Mouse (Mus musculus): ENCODE data around the gene 6820408C15Rik. TPM values are rescaled to one million over a fixed set of nuclear protein-coding genes. Genes with fewer than 3 reads are reported as not detected.
A peak's percentile ranks its signal among the peaks of the same experiment; 100 is the strongest.

6820408C15Rik gene
- polyA plus RNA-seq, 1 experiment from 2014 or later = 0.12 TPM

- no peak overlapping the region for H3K4me3 ChIP-seq (ENCODE audit: low read depth, low read length)
- H3K9ac ChIP-seq (ENCODE audit: low read depth, low read length) = no peak overlapping the region
- 16% methylated on average over 3 of the region's 3 CpGs for WGBS (ENCODE audit: insufficient replicate concordance)
- ATAC-seq (ENCODE audit: low read depth) = no peak
- H3K9me3 ChIP-seq (replicated peaks; ENCODE audit: control insufficient read depth, low read length) = no peaks in the 10 kb centered on the region
- peaks cover 24% of the 10 kb centered on the region for H3K4me1 ChIP-seq (ENCODE audit: control insufficient read depth, low read depth, low read length)
- no peaks in the 10 kb centered on the region for H3K27me3 ChIP-seq (ENCODE audit: control insufficient read depth, insufficient read depth, low read depth, low read length)
- no peak overlapping the region for H3K4me2 ChIP-seq (ENCODE audit: low read depth, low read length)
- H3K27ac ChIP-seq (ENCODE audit: low read length) = no peak overlapping the region
- H3K36me3 ChIP-seq (ENCODE audit: control insufficient read depth, insufficient read depth) = no peaks in the 10 kb centered on the region
Observed at GRCm38 (mm10) chr2:152392786-152393185, 22.6 kb upstream of the 6820408C15Rik start.

- no peak overlapping the region for H3K4me2 ChIP-seq (ENCODE audit: low read depth, low read length)
Observed at GRCm38 (mm10) chr2:152393225-152394017, 22.0 kb upstream of the 6820408C15Rik start.

GRCm38 (mm10) chr2:152395271-152395920, 20.0 kb upstream of the 6820408C15Rik start:
- ATAC-seq (ENCODE audit: low read depth) = no peak

More at GRCm38 (mm10) chr2:152393225-152394017, 22.0 kb upstream of the 6820408C15Rik start:
- no peak overlapping the region for H3K9ac ChIP-seq (ENCODE audit: low read depth, low read length)
- no peaks in the 10 kb centered on the region for H3K36me3 ChIP-seq (ENCODE audit: control insufficient read depth, insufficient read depth)
- no peak overlapping the region for H3K27ac ChIP-seq (ENCODE audit: low read length)
- 59% methylated on average over 9 of the region's 9 CpGs for WGBS (ENCODE audit: insufficient replicate concordance)
- H3K9me3 ChIP-seq (replicated peaks; ENCODE audit: control insufficient read depth, low read length) = no peaks in the 10 kb centered on the region
- H3K4me3 ChIP-seq (ENCODE audit: low read depth, low read length) = no peak overlapping the region
- no peaks in the 10 kb centered on the region for H3K27me3 ChIP-seq (ENCODE audit: control insufficient read depth, insufficient read depth, low read depth, low read length)
- ATAC-seq (ENCODE audit: low read depth) = no peak
- peaks cover 28% of the 10 kb centered on the region for H3K4me1 ChIP-seq (ENCODE audit: control insufficient read depth, low read depth, low read length)

GRCm38 (mm10) chr2:152396110-152397003, 19.0 kb upstream of the 6820408C15Rik start:
- Histone ChIP-seq H3K36me3 (ENCODE audit: control insufficient read depth, insufficient read depth) (no peaks in the 10 kb centered on the region), H3K27ac (ENCODE audit: low read length) (peak overlapping the region; percentile 93), H3K9me3 (replicated peaks; ENCODE audit: control insufficient read depth, low read length) (no peaks in the 10 kb centered on the region), H3K4me2 (ENCODE audit: low read depth, low read length) (peak overlapping the region; percentile 90), H3K4me3 (ENCODE audit: low read depth, low read length) (peak overlapping the region; percentile 79), H3K4me1 (ENCODE audit: control insufficient read depth, low read depth, low read length) (peaks cover 42% of the 10 kb centered on the region), H3K9ac (ENCODE audit: low read depth, low read length) (peak overlapping the region; percentile 83), H3K27me3 (ENCODE audit: control insufficient read depth, insufficient read depth, low read depth, low read length) (no peaks in the 10 kb centered on the region)
- peak; percentile 47 for ATAC-seq (ENCODE audit: low read depth)
- under 1% methylated on average over 45 of the region's 46 CpGs for WGBS (ENCODE audit: insufficient replicate concordance)

More at GRCm38 (mm10) chr2:152395271-152395920, 20.0 kb upstream of the 6820408C15Rik start:
- H3K27ac ChIP-seq (ENCODE audit: low read length) = no peak overlapping the region
- no peaks in the 10 kb centered on the region for H3K27me3 ChIP-seq (ENCODE audit: control insufficient read depth, insufficient read depth, low read depth, low read length)
- H3K4me3 ChIP-seq (ENCODE audit: low read depth, low read length) = peak overlapping the region; percentile 79
- H3K4me2 ChIP-seq (ENCODE audit: low read depth, low read length) = peak overlapping the region; percentile 90
- no peak overlapping the region for H3K9ac ChIP-seq (ENCODE audit: low read depth, low read length)
- H3K4me1 ChIP-seq (ENCODE audit: control insufficient read depth, low read depth, low read length) = peaks cover 42% of the 10 kb centered on the region
- WGBS (ENCODE audit: insufficient replicate concordance) = 25% methylated on average over 12 of the region's 13 CpGs
- no peaks in the 10 kb centered on the region for H3K36me3 ChIP-seq (ENCODE audit: control insufficient read depth, insufficient read depth)
- H3K9me3 ChIP-seq (replicated peaks; ENCODE audit: control insufficient read depth, low read length) = no peaks in the 10 kb centered on the region

GRCm38 (mm10) chr2:152397004-152397589, 18.3 kb upstream of the 6820408C15Rik start:
- WGBS (ENCODE audit: insufficient replicate concordance) = under 1% methylated on average over 66 of the region's 77 CpGs
- Histone ChIP-seq H3K9ac (ENCODE audit: low read depth, low read length) (peak overlapping the region; percentile 83), H3K27me3 (ENCODE audit: control insufficient read depth, insufficient read depth, low read depth, low read length) (no peaks in the 10 kb centered on the region), H3K36me3 (ENCODE audit: control insufficient read depth, insufficient read depth) (no peaks in the 10 kb centered on the region), H3K4me1 (ENCODE audit: control insufficient read depth, low read depth, low read length) (peaks cover 42% of the 10 kb centered on the region), H3K27ac (ENCODE audit: low read length) (peak overlapping the region; percentile 93), H3K4me2 (ENCODE audit: low read depth, low read length) (peak overlapping the region; percentile 90), H3K4me3 (ENCODE audit: low read depth, low read length) (peak overlapping the region; percentile 79), H3K9me3 (replicated peaks; ENCODE audit: control insufficient read depth, low read length) (no peaks in the 10 kb centered on the region)
- peak; percentile 10; the same call in 1 of the 2 replicates for ATAC-seq (ENCODE audit: low read depth)

GRCm38 (mm10) chr2:152397680-152398435, 17.5 kb upstream of the 6820408C15Rik start, which contains the start of gene Sox12:
Sox12 (minus strand) TSS chr2:152398063.
- Histone ChIP-seq H3K4me3 (ENCODE audit: low read depth, low read length) (peak within 1 kb of the TSS; percentile 79), H3K4me1 (ENCODE audit: control insufficient read depth, low read depth, low read length) (peaks cover 42% of the 10 kb centered on the region), H3K9ac (ENCODE audit: low read depth, low read length) (peak within 1 kb of the TSS; percentile 83), H3K27me3 (ENCODE audit: control insufficient read depth, insufficient read depth, low read depth, low read length) (no peaks in the 10 kb centered on the region), H3K4me2 (ENCODE audit: low read depth, low read length) (peak within 1 kb of the TSS; percentile 90), H3K36me3 (ENCODE audit: control insufficient read depth, insufficient read depth) (no peaks in the 10 kb centered on the region), H3K27ac (ENCODE audit: low read length) (peak within 1 kb of the TSS; percentile 93), H3K9me3 (replicated peaks; ENCODE audit: control insufficient read depth, low read length) (no peaks in the 10 kb centered on the region)
- peak; percentile 66 for ATAC-seq (ENCODE audit: low read depth)
- WGBS (ENCODE audit: insufficient replicate concordance) = 0% methylated on average over 83 of the region's 104 CpGs

GRCm38 (mm10) chr2:152398691-152399090, 16.7 kb upstream of the 6820408C15Rik start:
- Histone ChIP-seq H3K4me2 (ENCODE audit: low read depth, low read length) (peak overlapping the region; percentile 90), H3K4me3 (ENCODE audit: low read depth, low read length) (peak overlapping the region; percentile 79), H3K4me1 (ENCODE audit: control insufficient read depth, low read depth, low read length) (peaks cover 42% of the 10 kb centered on the region), H3K9me3 (replicated peaks; ENCODE audit: control insufficient read depth, low read length) (no peaks in the 10 kb centered on the region), H3K27me3 (ENCODE audit: control insufficient read depth, insufficient read depth, low read depth, low read length) (no peaks in the 10 kb centered on the region), H3K9ac (ENCODE audit: low read depth, low read length) (peak overlapping the region; percentile 83), H3K27ac (ENCODE audit: low read length) (peak overlapping the region; percentile 93), H3K36me3 (ENCODE audit: control insufficient read depth, insufficient read depth) (no peaks in the 10 kb centered on the region)
- ATAC-seq (ENCODE audit: low read depth) = peak; percentile 83
- under 1% methylated on average over 37 of the region's 38 CpGs for WGBS (ENCODE audit: insufficient replicate concordance)
